Mouse (Mus musculus) neutrophil, adult 83 days (primary cell): ENCODE results near the gene Trmt112. TPM values are rescaled to one million over a fixed set of nuclear protein-coding genes. Genes with fewer than 3 reads are reported as not detected.

Source experiments
- total RNA-seq, 2 experiments: library from RNA; stranded (reverse); gene quantifications; one replicate each; pipeline ENCODE4 v1.2.4; 2023

Gene Trmt112
- 100 to 1,000 TPM; 105 to 114 TPM for total RNA-seq

DNA sequence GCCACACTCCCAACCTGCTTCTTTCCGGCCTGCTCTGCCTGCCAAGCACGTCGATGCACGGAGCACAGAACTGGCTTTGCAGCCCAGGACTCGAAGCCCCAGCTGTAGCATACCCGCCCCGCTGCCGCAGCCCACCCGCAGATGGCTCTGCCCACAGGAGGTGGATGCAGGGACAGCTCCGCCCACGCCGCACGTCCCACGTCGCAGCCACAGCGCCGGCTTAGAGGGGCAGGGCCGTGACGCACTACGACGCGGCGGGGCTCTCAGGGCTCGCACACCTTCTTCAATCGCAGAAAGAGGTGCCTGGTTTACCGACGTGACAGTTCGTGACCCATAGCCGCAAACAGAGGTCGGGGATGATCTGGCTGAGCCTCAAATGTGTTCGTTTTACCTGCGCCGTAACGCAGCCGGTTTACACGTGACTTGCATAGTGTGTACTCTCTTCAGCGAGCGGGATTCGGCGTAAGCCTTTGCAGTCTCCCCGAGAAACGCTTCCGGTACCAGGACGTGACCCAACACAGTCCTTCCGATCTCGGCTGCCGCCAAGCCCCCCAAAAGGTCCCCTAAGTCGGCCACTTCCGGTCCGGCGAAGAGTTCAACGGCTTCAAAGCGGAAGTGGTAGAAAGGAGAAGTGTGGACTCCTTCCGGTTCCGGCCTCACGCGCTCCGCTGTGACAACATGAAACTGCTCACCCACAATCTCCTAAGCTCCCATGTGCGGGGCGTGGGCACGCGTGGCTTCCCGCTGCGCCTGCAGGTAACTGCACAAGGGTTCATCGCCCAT lies at the start of gene Trmt112, which contains the start of gene Prdx5:
Gene Trmt112 (plus strand): TSS at position 192 of the 783 bp plus-strand sequence.
Gene Prdx5 (minus strand): TSS at position 600 of the 783 bp plus-strand sequence.

DNA sequence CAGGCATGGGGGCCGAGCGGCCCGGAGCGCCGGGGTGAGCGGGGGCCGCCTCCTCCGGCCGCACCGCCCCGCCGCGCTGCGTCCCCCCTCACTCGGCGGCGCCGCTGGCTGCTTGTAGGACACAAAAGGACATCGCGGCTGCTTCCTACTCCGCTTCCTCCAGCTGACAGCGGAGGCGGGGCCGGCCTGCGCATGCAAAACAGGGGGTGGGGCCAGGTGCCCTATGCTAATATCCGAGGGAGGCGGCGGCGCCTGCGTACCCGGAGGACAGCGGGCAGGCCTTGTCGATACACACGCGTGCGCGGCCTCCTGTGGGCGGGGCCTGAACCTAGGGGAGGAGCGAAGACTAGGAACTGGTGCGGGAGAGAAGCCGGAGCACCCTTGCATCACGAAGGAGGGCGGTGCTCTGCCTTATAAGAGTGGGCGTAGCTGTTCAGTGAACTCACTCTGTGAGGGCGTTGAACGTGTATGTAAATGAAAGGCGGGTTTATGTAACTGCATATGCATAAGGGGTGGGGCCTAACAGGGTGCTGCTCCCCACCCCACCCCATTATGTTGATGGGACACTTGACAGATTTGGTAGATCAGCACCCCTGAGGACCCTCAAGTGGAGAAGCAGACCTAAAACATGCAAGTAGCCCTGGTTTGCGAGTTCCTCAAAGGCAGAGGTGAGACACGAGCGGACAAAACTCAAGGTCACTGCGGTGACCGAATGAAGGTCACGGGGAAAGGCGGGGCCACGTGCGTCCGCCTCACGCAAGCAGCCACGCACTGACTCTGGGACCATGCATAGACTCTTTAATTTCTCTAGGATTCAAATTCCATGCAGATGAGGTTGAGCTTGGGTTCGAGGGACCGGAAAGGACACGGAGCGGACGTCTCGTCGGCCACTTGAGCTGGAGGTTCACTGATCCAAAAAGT lies 12.4 kb downstream of the Trmt112 start, which contains the start of gene Esrra:
Gene Esrra (minus strand): TSS at position 167 of the 921 bp plus-strand sequence.

DNA sequence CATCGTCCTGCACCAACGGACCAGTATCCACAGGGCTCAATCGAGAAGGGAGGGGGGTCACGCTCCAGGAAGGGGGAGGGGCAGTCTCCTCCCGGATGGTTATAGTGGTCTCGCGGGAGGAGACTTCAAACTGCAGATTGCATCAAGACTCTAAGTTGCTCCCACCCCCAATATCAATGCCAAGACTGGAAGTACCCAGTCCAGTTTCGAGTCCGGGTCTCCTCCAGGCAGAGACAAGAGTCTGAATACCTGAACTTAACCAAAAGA lies 15.7 kb downstream of the Trmt112 start, which contains the start of gene Catsperz:
Gene Catsperz (minus strand): TSS at position 74 of the 267 bp plus-strand sequence.

DNA sequence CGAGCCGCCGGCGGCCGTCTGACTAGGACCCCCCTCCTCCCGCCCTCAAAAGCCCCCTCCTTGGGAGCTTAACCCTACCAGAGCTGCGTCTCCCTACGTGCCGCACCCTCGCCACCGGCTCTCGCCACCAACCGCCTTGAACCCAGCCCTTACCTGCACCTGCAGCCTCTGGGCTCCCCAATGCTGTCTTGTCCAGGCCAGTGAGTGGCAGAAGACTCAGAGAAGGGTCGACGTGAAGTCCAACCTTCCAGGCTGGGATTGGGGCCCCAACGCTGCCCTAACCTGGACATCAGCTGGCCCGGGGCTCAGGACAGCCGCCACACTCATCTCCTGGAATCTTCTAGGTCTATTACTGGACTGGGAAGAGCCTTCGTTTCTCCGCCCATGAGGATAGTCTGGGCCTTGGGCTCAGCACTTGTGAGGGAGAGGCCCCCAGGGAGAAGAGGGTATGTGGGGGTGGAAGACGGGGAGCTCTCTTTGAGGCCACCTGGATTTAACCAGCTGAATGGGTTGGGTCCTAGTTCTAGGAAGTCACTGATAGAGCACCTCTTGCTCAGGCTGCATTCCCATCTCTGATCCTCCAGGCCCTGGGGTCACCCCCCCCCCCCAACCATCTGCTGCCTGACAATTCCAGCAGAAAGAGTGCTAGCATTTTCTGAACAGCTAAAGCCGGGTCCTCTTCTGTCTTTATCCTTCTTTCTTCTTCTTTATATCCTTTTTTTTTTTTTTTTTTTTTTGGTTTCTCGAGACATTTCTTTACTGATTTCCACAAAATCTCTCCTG lies 24.9 kb downstream of the Trmt112 start, which contains the start of gene Kcnk4:
Gene Kcnk4 (minus strand): TSS at position 321 of the 783 bp plus-strand sequence.

DNA sequence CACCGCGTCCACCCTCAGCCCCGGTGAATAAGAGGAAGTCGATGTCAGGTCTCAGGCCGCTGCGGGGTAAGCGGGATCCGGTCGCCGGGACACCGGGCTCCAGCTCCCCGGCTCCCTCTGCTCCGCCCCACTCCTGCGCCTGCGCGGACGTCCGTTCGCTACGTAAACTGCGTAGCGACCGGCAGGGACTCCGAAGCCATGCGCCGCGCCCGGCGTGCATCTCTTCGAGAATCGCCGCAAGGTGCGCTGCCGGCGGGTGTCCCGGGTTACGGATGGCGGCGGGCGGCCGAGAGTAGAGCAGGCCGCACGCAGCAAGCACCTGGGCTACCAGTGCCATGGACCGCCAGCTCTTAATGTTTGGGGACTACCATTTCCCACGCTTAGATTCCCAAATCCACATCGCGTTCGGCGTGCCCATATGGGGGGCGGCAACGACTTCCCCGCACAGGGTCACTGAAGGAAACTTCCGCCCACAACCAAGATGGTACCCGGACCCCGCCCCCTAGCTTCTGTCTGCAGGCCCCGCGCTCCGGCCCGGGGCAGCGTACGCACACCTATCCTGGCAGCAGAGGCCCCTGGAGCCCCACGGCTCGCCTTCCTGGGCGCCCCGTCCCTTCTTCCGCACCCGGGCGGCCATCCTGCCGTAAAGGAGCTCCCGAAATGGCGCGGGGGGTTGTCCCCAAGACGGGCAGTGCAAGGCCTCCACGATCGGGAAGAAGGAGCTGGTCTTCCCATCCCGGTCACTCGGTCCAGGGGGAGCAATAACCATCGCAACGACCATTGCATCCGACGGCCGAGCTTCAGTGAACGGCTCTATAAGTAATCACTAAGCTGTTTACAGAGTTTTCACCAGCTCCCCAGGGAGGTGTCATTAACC lies 32.1 kb downstream of the Trmt112 start, which contains the start of gene Bad:
Gene Bad (plus strand): TSS at position 490 of the 877 bp plus-strand sequence.

DNA sequence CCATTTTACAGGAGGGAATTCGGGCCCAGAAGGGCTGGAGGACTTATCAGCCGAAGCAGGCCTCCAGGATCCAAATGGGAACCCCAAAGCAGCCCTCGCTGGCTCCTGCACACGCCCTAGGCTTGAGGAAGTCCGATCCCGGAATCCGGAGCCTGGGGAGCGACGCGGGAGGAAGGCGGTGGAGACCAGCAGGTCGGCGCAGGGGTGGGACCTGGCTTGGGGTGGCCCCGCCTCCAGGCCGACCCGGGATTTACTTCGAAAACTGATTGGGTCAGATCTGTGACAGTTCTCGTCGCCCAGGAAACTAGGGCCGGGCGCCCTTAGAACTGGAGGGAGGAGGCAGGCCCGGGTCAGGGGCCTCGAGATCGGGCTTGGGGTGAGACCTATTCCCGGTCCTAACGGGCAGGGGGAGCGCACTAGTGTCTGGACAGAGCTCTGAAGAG lies 32.8 kb downstream of the Trmt112 start, which contains the start of gene Gpr137:
Gene Gpr137 (minus strand): TSS at position 232 of the 443 bp plus-strand sequence.

Other genes starting within 250 kb of the Trmt112 start
- gene Rps6ka4, start 69.1 kb upstream of the Trmt112 start, total RNA-seq, result 10 to 100 TPM; 30.8 to 32.2 TPM
- 100 to 1,000 TPM; 119 to 124 TPM for gene Ccdc88b, start 51.5 kb upstream of the Trmt112 start, total RNA-seq
- gene Prdx5, start 408 bp downstream of the Trmt112 start, total RNA-seq, result 1,000 to 10,000 TPM; 1,283 to 1,316 TPM
- gene Esrra, start 12.1 kb downstream of the Trmt112 start, total RNA-seq, result 10 to 100 TPM; 34.8 to 41.5 TPM
- gene Catsperz, start 15.7 kb downstream of the Trmt112 start, total RNA-seq, result not detected
- not detected for gene Kcnk4, start 24.8 kb downstream of the Trmt112 start, total RNA-seq
- 10 to 100 TPM; 21.3 to 26.7 TPM for gene Bad, start 32.2 kb downstream of the Trmt112 start, total RNA-seq
- 10 to 100 TPM; 23.4 to 25.1 TPM for gene Gpr137, start 32.8 kb downstream of the Trmt112 start, total RNA-seq
- gene Ppp1r14b, start 65.3 kb downstream of the Trmt112 start, total RNA-seq, result 10 to 100 TPM; 45.4 to 53.1 TPM
- gene Plcb3, start 66.8 kb downstream of the Trmt112 start, total RNA-seq, result 10 to 100 TPM; 22.2 to 30.1 TPM
- 10 to 100 TPM; 36.1 to 37.4 TPM for gene Fkbp2, start 70.8 kb downstream of the Trmt112 start, total RNA-seq
- 10 to 100 TPM in 1 of 2 experiments, 1 to 10 TPM in 1; 8.6 to 11.5 TPM for gene Vegfb, start 78.0 kb downstream of the Trmt112 start, total RNA-seq
- gene Dnajc4, start 82.9 kb downstream of the Trmt112 start, total RNA-seq, result 10 to 100 TPM; 23.5 to 25.0 TPM
- gene Nudt22, start 86.4 kb downstream of the Trmt112 start, total RNA-seq, result 10 to 100 TPM; 16.1 to 19.1 TPM
- 1 to 10 TPM; 1.3 to 1.9 TPM for gene Trpt1, start 86.4 kb downstream of the Trmt112 start, total RNA-seq
- gene Fermt3, start 109.8 kb downstream of the Trmt112 start, total RNA-seq, result 100 to 1,000 TPM; 229 to 231 TPM
- gene Stip1, start 130.3 kb downstream of the Trmt112 start, total RNA-seq, result 10 to 100 TPM; 54.3 to 64.7 TPM
- gene Macrod1, start 147.1 kb downstream of the Trmt112 start, total RNA-seq, result 1 to 10 TPM; 2.9 to 5.0 TPM
- not detected for gene Flrt1, start 196.0 kb downstream of the Trmt112 start, total RNA-seq